Mouse (Mus musculus): ENCODE measurements around the gene Adamts9. TPM values are rescaled to one million over a fixed set of nuclear protein-coding genes. Genes with fewer than 3 reads are reported as not detected.

Adamts9 gene
- polyA plus RNA-seq, 1 experiment from 2014 or later: 4.7 TPM

DNA sequence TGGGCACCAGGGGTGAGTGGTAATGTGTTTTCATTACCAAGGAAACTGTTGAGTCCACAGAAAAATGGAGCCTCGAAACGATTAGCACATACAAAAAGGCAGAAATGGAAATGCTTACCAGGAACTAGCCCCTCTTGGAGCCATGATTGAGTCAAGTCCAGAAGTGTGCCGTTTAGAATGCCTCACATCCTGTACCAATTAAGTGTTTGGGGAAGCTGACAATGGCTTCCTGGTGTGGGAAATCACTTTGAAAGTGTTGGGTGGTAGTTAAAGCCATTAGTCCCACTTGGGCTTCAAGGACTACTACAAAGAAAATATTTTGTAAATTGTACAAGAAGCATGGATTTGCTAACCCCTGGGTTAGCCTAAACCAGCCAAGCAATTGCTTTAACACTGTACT, 180.9 kb downstream of the Adamts9 start:
- Histone ChIP-seq H3K4me1 (replicated peaks; ENCODE audit: control insufficient read depth, insufficient read depth, low read length) (no peaks in the 10 kb centered on the region), H3K27ac (ENCODE audit: low read depth, low read length) (no peak overlapping the region), H3K4me3 (ENCODE audit: low read depth, low read length) (no peak overlapping the region), H3K9ac (ENCODE audit: low read depth, low read length) (no peak overlapping the region), H3K4me2 (replicated peaks; ENCODE audit: low read depth, low read length) (no peak overlapping the region), H3K27me3 (ENCODE audit: control insufficient read depth, insufficient read depth, low read length) (no peaks in the 10 kb centered on the region), H3K36me3 (ENCODE audit: control insufficient read depth, insufficient read depth, low read length) (no peaks in the 10 kb centered on the region), H3K9me3 (ENCODE audit: control insufficient read depth, low read length) (no peaks in the 10 kb centered on the region)
- WGBS: 58% methylated on average over 3 of the region's 3 CpGs
- ATAC-seq (ENCODE audit: low FRiP score): no peak
- no peak for DNase-seq (ENCODE audit: low spot score)

DNA sequence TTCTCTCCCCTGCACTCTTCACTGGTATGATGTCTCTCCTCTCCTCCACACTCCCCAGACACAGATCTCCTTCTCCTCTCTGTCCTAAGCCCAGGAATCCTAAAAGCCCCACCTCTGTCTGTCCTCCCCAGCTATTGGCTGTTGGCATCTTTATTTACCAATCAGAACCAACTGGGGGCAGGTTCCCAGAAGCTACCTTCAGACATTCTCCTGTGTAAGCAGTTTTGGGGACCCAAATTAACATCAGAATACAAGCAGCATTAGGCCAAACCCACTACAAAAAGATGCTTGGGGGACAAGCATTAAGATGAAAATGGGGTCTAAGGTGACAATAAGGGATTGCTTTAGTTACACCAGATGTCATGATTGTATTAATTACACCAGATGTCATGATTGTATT, 183.7 kb downstream of the Adamts9 start:
- Histone ChIP-seq H3K9me3 (ENCODE audit: control insufficient read depth, low read length) (no peaks in the 10 kb centered on the region), H3K4me1 (replicated peaks; ENCODE audit: control insufficient read depth, insufficient read depth, low read length) (no peaks in the 10 kb centered on the region), H3K4me3 (ENCODE audit: low read depth, low read length) (no peak overlapping the region), H3K4me2 (replicated peaks; ENCODE audit: low read depth, low read length) (no peak overlapping the region), H3K9ac (ENCODE audit: low read depth, low read length) (no peak overlapping the region), H3K27ac (ENCODE audit: low read depth, low read length) (no peak overlapping the region), H3K36me3 (ENCODE audit: control insufficient read depth, insufficient read depth, low read length) (no peaks in the 10 kb centered on the region), H3K27me3 (ENCODE audit: control insufficient read depth, insufficient read depth, low read length) (no peaks in the 10 kb centered on the region)
- ATAC-seq (ENCODE audit: low FRiP score) (no peak), DNase-seq (ENCODE audit: low spot score) (no peak)

GRCm38 (mm10) chr6:92755826-92756225, 187.5 kb downstream of the Adamts9 start:
- Histone ChIP-seq H3K4me2 (replicated peaks; ENCODE audit: low read depth, low read length) (no peak overlapping the region), H3K4me1 (replicated peaks; ENCODE audit: control insufficient read depth, insufficient read depth, low read length) (no peaks in the 10 kb centered on the region), H3K36me3 (ENCODE audit: control insufficient read depth, insufficient read depth, low read length) (no peaks in the 10 kb centered on the region), H3K27me3 (ENCODE audit: control insufficient read depth, insufficient read depth, low read length) (no peaks in the 10 kb centered on the region), H3K4me3 (ENCODE audit: low read depth, low read length) (no peak overlapping the region), H3K9me3 (ENCODE audit: control insufficient read depth, low read length) (no peaks in the 10 kb centered on the region), H3K9ac (ENCODE audit: low read depth, low read length) (no peak overlapping the region), H3K27ac (ENCODE audit: low read depth, low read length) (no peak overlapping the region)
- 41% methylated on average over 5 of the region's 5 CpGs for WGBS
- DNase-seq (ENCODE audit: low spot score) (no peak), ATAC-seq (ENCODE audit: low FRiP score) (no peak)

GRCm38 (mm10) chr6:92752737-92753136, 190.6 kb downstream of the Adamts9 start:
- no peak overlapping the region for H3K4me3 ChIP-seq (ENCODE audit: low read depth, low read length)
- H3K27ac ChIP-seq (ENCODE audit: low read depth, low read length): no peak overlapping the region
- no peak overlapping the region for H3K4me2 ChIP-seq (replicated peaks; ENCODE audit: low read depth, low read length)
- no peak overlapping the region for H3K9ac ChIP-seq (ENCODE audit: low read depth, low read length)
- H3K36me3 ChIP-seq (ENCODE audit: control insufficient read depth, insufficient read depth, low read length): no peaks in the 10 kb centered on the region
- no peaks in the 10 kb centered on the region for H3K4me1 ChIP-seq (replicated peaks; ENCODE audit: control insufficient read depth, insufficient read depth, low read length)
- DNase-seq (ENCODE audit: low spot score): no peak
- H3K27me3 ChIP-seq (ENCODE audit: control insufficient read depth, insufficient read depth, low read length): no peaks in the 10 kb centered on the region
- no peaks in the 10 kb centered on the region for H3K9me3 ChIP-seq (ENCODE audit: control insufficient read depth, low read length)
- 89% methylated on average over 2 of the region's 2 CpGs for WGBS
- no peak for ATAC-seq (ENCODE audit: low FRiP score)

DNA sequence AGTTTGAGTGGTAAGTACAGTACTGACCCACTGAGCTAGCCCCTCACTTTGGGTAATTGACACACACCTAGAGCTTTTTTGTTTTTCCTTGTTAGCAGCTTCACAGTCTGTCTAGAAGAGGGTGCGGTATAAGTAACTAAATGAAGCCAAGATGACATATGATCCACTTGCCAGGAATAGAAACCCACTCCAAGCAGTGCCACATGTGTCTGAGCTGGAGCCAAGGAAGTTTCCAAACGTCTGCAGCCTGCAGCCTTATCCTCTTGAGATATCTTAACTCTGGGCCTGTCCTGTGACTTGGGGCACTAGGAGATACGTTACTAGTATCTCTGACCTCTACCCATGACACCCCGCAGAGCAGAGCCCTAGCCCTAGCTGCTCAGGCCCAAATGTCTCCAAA, 193.9 kb downstream of the Adamts9 start:
- H3K27me3 ChIP-seq (ENCODE audit: control insufficient read depth, insufficient read depth, low read length): no peaks in the 10 kb centered on the region
- no peak overlapping the region for H3K4me3 ChIP-seq (ENCODE audit: low read depth, low read length)
- DNase-seq (ENCODE audit: low spot score) (no peak), ATAC-seq (ENCODE audit: low FRiP score) (no peak)
- no peaks in the 10 kb centered on the region for H3K36me3 ChIP-seq (ENCODE audit: control insufficient read depth, insufficient read depth, low read length)
- WGBS: 65% methylated on average over 4 of the region's 4 CpGs
- H3K4me2 ChIP-seq (replicated peaks; ENCODE audit: low read depth, low read length): no peak overlapping the region
- H3K9ac ChIP-seq (ENCODE audit: low read depth, low read length): no peak overlapping the region
- H3K9me3 ChIP-seq (ENCODE audit: control insufficient read depth, low read length): no peaks in the 10 kb centered on the region
- no peaks in the 10 kb centered on the region for H3K4me1 ChIP-seq (replicated peaks; ENCODE audit: control insufficient read depth, insufficient read depth, low read length)
- H3K27ac ChIP-seq (ENCODE audit: low read depth, low read length): no peak overlapping the region

- Histone ChIP-seq H3K9me3 (ENCODE audit: control insufficient read depth, low read length) (no peaks in the 10 kb centered on the region), H3K9ac (ENCODE audit: low read depth, low read length) (no peak overlapping the region), H3K27me3 (ENCODE audit: control insufficient read depth, insufficient read depth, low read length) (no peaks in the 10 kb centered on the region), H3K4me3 (ENCODE audit: low read depth, low read length) (no peak overlapping the region), H3K27ac (ENCODE audit: low read depth, low read length) (no peak overlapping the region), H3K4me2 (replicated peaks; ENCODE audit: low read depth, low read length) (no peak overlapping the region), H3K36me3 (ENCODE audit: control insufficient read depth, insufficient read depth, low read length) (no peaks in the 10 kb centered on the region), H3K4me1 (replicated peaks; ENCODE audit: control insufficient read depth, insufficient read depth, low read length) (no peaks in the 10 kb centered on the region)
- no peak for ATAC-seq (ENCODE audit: low FRiP score)
- peak; percentile 77 for DNase-seq (ENCODE audit: low spot score)
- 19% methylated on average over 11 of the region's 11 CpGs for WGBS
Measured at GRCm38 (mm10) chr6:92743605-92744004, 199.7 kb downstream of the Adamts9 start.

GRCm38 (mm10) chr6:92737116-92737515, 206.2 kb downstream of the Adamts9 start:
- WGBS: 93% methylated on average over 1 of the region's 1 CpGs
- H3K4me1 ChIP-seq (replicated peaks; ENCODE audit: control insufficient read depth, insufficient read depth, low read length): no peaks in the 10 kb centered on the region
- no peak overlapping the region for H3K4me2 ChIP-seq (replicated peaks; ENCODE audit: low read depth, low read length)
- no peak for ATAC-seq (ENCODE audit: low FRiP score)
- H3K4me3 ChIP-seq (ENCODE audit: low read depth, low read length): no peak overlapping the region
- H3K27me3 ChIP-seq (ENCODE audit: control insufficient read depth, insufficient read depth, low read length): no peaks in the 10 kb centered on the region
- no peak for DNase-seq (ENCODE audit: low spot score)
- no peaks in the 10 kb centered on the region for H3K9me3 ChIP-seq (ENCODE audit: control insufficient read depth, low read length)
- H3K36me3 ChIP-seq (ENCODE audit: control insufficient read depth, insufficient read depth, low read length): no peaks in the 10 kb centered on the region
- H3K9ac ChIP-seq (ENCODE audit: low read depth, low read length): no peak overlapping the region
- H3K27ac ChIP-seq (ENCODE audit: low read depth, low read length): no peak overlapping the region

DNA sequence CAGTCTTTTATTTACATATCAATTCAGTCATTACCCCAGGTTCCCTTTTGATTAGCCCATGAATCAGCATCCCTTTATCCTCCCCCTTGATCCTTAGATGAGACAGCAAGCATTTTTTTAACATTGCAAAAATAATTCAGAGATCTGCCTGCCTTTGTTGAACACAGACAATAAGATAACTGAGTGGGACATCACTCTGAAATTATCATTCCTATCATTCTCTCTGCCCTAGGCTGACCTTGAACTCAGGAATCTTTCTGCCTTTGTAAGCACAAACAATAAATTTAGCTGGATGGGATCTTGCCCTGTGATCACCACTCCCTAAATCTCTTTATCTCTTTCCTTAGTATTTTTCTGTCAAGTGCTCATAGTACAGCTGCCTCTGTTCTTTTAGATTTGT, 209.6 kb downstream of the Adamts9 start:
- Histone ChIP-seq H3K4me2 (replicated peaks; ENCODE audit: low read depth, low read length) (no peak overlapping the region), H3K9me3 (ENCODE audit: control insufficient read depth, low read length) (no peaks in the 10 kb centered on the region), H3K4me1 (replicated peaks; ENCODE audit: control insufficient read depth, insufficient read depth, low read length) (no peaks in the 10 kb centered on the region), H3K27ac (ENCODE audit: low read depth, low read length) (no peak overlapping the region), H3K4me3 (ENCODE audit: low read depth, low read length) (no peak overlapping the region), H3K27me3 (ENCODE audit: control insufficient read depth, insufficient read depth, low read length) (no peaks in the 10 kb centered on the region), H3K36me3 (ENCODE audit: control insufficient read depth, insufficient read depth, low read length) (no peaks in the 10 kb centered on the region), H3K9ac (ENCODE audit: low read depth, low read length) (no peak overlapping the region)
- ATAC-seq (ENCODE audit: low FRiP score) (no peak), DNase-seq (ENCODE audit: low spot score) (no peak)

GRCm38 (mm10) chr6:92728514-92728913, 214.8 kb downstream of the Adamts9 start:
- no peak overlapping the region for H3K4me2 ChIP-seq (replicated peaks; ENCODE audit: low read depth, low read length)
- H3K4me3 ChIP-seq (ENCODE audit: low read depth, low read length): no peak overlapping the region
- no peak for ATAC-seq (ENCODE audit: low FRiP score)
- no peaks in the 10 kb centered on the region for H3K4me1 ChIP-seq (replicated peaks; ENCODE audit: control insufficient read depth, insufficient read depth, low read length)
- WGBS: 42% methylated on average over 7 of the region's 7 CpGs
- H3K9ac ChIP-seq (ENCODE audit: low read depth, low read length): no peak overlapping the region
- H3K27me3 ChIP-seq (ENCODE audit: control insufficient read depth, insufficient read depth, low read length): no peaks in the 10 kb centered on the region
- no peak overlapping the region for H3K27ac ChIP-seq (ENCODE audit: low read depth, low read length)
- no peaks in the 10 kb centered on the region for H3K36me3 ChIP-seq (ENCODE audit: control insufficient read depth, insufficient read depth, low read length)
- no peak for DNase-seq (ENCODE audit: low spot score)
- no peaks in the 10 kb centered on the region for H3K9me3 ChIP-seq (ENCODE audit: control insufficient read depth, low read length)
